Mouse (Mus musculus) central nervous system, embryonic 11.5 days (tissue): Measurements from ENCODE around the gene Pilrb1. TPM values are rescaled to one million over a fixed set of nuclear protein-coding genes. Genes with fewer than 3 reads are reported as not detected.

Experiments
- polyA plus RNA-seq: library from polyadenylated mRNA; depleted of rRNA; stranded (reverse); fragments of >200 nt; gene quantifications from 2 replicates; pipeline ENCODE4 v1.2.3, GENCODE M21; 2012; rRNA removed

Pilrb1 gene
- 0.02 and 0.12 TPM in 2 replicates for polyA plus RNA-seq

DNA sequence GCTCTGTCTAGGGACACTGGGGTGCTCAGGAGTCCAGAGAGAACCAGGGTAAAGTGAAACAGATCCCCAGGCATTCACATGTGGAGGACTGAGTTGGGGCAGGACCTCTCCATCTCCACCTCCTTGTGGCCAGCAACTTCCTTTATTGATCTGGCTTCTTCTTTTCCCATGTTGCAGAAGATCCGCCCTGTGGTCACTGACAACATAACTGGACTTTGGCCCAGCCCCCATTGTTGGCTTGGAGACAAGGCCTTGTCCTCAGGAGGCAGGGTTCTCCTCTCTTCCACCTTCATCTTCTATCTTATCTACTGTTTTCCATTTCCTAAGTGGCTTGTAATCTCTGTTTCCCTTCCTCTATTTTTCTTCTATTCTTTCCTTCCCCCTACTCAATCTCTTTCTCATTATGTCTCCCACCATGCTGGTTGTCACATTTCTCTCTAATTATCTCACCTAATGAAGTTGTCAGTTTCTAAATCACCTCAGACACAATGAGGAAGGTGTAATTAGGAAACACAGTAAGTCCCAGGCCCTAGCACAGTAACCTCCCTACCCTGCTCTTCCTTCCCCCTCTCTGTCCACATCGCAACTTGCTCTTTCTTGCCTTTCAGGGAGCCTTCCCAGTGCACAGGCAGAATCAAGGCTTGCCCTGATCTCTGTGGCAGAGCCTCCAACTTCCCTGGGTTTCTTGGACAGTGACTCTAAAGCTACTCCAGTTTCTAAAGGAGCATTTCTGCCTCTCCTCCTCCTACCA, at the start of gene Pilrb1:
Gene Pilrb1 (minus strand): TSS at position 147 of the 751 bp plus-strand sequence.

DNA sequence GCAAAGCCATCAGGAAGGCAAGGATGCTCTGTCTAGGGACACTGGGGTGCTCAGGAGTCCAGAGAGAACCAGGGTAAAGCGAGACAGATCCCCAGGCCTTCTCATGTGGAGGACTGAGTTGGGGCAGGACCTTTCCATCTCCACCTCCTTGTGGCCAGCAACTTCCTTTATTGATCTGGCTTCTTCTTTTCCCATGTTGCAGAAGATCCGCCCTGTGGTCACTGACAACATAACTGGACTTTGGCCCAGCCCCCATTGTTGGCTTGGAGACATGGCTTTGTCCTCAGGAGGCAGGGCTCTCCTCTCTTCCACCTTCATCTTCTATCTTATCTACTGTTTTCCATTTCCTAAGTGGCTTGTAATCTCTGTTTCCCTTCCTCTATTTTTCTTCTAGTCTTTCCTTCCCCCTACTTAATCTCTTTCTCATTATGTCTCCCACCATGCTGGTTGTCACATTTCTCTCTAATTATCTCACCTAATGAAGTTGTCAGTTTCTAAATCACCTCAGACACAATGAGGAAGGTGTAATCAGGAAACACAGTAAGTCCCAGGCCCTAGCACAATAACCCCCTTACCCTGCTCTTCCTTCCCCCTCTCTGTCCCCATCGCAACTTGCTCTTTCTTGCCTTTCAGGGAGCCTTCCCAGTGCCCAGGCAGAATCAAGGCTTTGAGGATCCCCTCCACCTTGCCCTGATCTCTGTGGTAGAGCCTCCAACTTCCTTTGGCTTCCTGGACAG, 13.9 kb upstream of the Pilrb1 start, which contains the start of gene Pilrb2:
Gene Pilrb2 (minus strand): TSS at position 172 of the 737 bp plus-strand sequence.

DNA sequence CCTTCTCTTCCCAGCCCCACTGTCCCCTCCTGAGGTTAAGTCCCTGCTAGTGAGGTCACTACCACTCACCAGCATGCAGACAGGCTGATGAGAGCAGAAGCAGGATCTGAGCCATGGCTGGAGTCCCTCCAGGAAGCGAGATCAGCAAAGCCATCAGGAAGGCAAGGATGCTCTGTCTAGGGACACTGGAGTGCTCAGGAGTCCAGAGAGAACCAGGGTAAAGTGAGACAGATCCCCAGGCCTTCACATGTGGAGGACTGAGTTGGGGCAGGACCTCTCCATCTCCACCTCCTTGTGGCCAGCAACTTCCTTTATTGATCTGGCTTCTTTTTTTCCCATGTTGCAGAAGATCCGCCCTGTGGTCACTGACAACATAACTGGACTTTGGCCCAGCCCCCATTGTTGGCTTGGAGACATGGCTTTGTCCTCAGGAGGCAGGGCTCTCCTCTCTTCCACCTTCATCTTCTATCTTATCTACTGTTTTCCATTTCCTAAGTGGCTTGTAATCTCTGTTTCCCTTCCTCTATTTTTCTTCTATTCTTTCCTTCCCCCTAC, 21.9 kb downstream of the Pilrb1 start, which contains the start of gene Pilra:
Gene Pilra (minus strand): TSS at position 316 of the 555 bp plus-strand sequence.

Other genes with a start within 250 kb of the Pilrb1 start
- 56.3 and 103 TPM in 2 replicates for gene Pcolce, start 244.3 kb downstream of the Pilrb1 start, polyA plus RNA-seq
- 0.35 and 0.37 TPM in 2 replicates for gene Fbxo24, start 229.1 kb downstream of the Pilrb1 start, polyA plus RNA-seq
- 24.1 and 30.8 TPM in 2 replicates for gene Lrch4, start 229.0 kb downstream of the Pilrb1 start, polyA plus RNA-seq
- 16.3 and 21.2 TPM in 2 replicates for gene Gm20605, start 228.9 kb downstream of the Pilrb1 start, polyA plus RNA-seq
- gene Sap25, start 216.8 kb downstream of the Pilrb1 start, polyA plus RNA-seq = 29.4 and 31.0 TPM in 2 replicates
- gene Irs3, start 212.4 kb downstream of the Pilrb1 start, polyA plus RNA-seq = 0.11 and 0.15 TPM in 2 replicates
- 17.6 and 35.0 TPM in 2 replicates for gene Agfg2, start 173.4 kb downstream of the Pilrb1 start, polyA plus RNA-seq
- gene Nyap1, start 116.5 kb downstream of the Pilrb1 start, polyA plus RNA-seq = 40.0 and 67.1 TPM in 2 replicates
- 35.3 and 42.8 TPM in 2 replicates for gene Tsc22d4, start 112.4 kb downstream of the Pilrb1 start, polyA plus RNA-seq
- 45.8 and 159 TPM in 2 replicates for gene Ppp1r35, start 79.3 kb downstream of the Pilrb1 start, polyA plus RNA-seq
- gene Mepce, start 70.5 kb downstream of the Pilrb1 start, polyA plus RNA-seq = 35.3 and 36.9 TPM in 2 replicates
- 18.1 and 26.0 TPM in 2 replicates for gene Zcwpw1, start 70.3 kb downstream of the Pilrb1 start, polyA plus RNA-seq
- 0.27 and 0.35 TPM in 2 replicates for gene Pilra, start 21.8 kb downstream of the Pilrb1 start, polyA plus RNA-seq
- 0.09 and 0.24 TPM in 2 replicates for gene Pilrb2, start 13.7 kb upstream of the Pilrb1 start, polyA plus RNA-seq
- 0.02 and 0.08 TPM in 2 replicates for gene Cyp3a13, start 63.5 kb upstream of the Pilrb1 start, polyA plus RNA-seq
- 0.10 and 0.37 TPM in 2 replicates for gene Gjc3, start 105.0 kb upstream of the Pilrb1 start, polyA plus RNA-seq
- gene Azgp1, start 123.4 kb upstream of the Pilrb1 start, polyA plus RNA-seq = not detected in 2 replicates
- gene Smok3a, start 163.2 kb upstream of the Pilrb1 start, polyA plus RNA-seq = not detected in 2 replicates
- gene Smok3b, start 163.3 kb upstream of the Pilrb1 start, polyA plus RNA-seq = not detected in 2 replicates
- gene Smok3c, start 195.1 kb upstream of the Pilrb1 start, polyA plus RNA-seq = not detected in 2 replicates
- 16.0 and 21.4 TPM in 2 replicates for gene Zkscan1, start 227.0 kb upstream of the Pilrb1 start, polyA plus RNA-seq